Mouse (Mus musculus): ENCODE measurements at regions not wholly inside any gene's neighbourhood (a gene's known extent, or its start where the extent isn't known, plus 50 kb on each side); places are given as distances from the start of the nearest gene placed in this dataset.

DNA sequence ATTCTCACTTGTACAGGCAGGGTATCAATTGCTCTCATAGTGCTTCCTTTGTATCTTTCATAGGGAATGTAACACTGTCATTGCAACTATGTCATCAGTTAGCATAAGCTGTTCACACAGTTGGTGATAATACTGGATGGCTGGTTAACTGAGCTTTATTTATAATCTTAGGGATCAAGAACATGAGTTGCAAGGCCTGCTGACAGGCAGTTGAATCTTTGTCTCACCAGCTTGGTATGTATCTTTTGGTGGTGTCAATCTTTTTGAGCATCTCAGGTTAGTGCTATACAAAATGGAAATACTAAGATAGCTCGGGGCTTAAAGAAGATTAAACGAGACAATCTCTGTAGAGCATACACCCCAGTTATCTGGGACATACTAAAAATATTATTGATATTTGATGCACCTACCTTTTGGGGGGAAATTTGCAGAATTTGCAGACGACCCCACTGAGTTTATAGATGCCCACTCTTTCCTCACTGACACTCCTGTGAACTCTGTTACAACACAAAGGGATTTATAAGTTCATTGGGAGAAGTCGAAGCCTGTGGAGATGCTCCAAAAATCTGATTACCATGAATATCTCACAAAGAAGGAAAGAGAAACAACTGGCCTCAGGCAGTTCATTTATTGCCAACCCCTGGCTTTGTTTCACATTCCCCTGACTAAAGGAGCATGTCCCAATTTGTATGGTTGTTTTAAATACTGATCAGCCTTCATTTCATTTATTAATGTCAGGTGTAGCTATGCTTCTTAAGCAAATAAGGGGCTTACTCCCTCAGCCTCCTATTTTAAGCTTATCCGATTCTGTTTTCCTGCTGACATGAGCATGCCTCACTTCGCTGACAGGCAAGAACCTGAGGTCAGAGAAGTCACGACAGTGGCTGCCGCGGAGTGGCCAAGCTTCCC, 193.5 kb downstream of the Fndc1 start:
- no peak for DNase-seq (ENCODE audit: low read depth, low spot score)

DNA sequence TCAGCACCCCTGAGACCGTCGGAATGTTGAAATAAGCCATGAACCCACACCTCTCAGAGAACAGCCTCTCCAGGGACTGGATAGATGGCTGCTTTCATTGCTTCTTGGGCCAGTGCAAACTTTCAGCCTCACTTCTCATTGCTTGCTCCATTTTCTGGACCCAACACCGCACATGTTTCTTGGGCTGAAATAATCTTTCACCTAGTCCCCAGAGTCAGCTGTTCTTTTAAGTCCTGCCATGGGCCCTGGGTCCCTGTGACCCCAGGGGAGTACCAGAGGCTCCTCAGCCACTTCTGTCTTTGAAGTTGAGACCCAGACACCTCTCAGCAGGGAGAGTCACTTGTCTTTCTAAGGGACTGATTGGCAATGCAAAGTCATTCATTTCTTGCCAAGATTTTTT, 201.4 kb downstream of the Fndc1 start:
- DNase-seq (ENCODE audit: low read depth, low spot score) = no peak

DNA sequence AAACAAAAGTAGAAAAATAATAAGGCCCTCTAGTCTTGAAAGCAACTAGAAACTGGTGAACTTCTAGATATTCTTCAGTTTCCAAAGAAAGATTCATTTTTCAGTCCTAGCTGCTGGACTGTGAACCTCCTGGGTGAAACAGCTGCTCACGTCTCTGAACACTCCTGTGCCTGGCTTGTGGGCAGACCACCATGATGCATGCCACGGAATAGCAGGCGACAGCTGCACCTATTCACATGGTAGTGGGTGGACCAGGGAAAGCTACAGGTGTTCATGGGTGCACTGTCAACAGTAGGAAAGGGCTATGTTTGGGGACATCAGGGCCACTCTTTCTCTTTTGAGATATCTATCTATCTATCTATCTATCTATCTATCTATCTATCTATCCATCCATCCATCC, 203.7 kb downstream of the Fndc1 start:
- no peak for DNase-seq (ENCODE audit: low read depth, low spot score)

DNA sequence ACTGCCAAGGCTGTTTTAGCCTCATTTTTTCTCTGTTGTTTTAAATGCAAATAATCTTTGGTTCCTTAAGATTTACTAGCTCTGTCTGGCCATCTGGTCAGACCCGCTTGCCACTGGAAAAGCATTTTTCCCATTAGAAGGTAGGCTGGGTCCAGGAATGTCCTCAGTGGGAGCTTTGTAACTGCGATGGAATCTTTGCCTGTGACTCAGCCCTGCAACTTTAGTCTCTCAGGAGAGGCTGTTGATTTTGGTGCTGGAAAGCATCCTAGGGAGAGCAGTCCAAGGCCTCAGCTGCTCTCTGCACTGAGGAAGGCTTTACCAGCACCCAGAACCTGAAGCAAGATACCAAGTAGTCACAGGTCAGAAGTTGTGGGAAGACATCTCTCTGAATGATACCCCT, 205.8 kb downstream of the Fndc1 start:
- DNase-seq (ENCODE audit: low read depth, low spot score) = no peak

DNA sequence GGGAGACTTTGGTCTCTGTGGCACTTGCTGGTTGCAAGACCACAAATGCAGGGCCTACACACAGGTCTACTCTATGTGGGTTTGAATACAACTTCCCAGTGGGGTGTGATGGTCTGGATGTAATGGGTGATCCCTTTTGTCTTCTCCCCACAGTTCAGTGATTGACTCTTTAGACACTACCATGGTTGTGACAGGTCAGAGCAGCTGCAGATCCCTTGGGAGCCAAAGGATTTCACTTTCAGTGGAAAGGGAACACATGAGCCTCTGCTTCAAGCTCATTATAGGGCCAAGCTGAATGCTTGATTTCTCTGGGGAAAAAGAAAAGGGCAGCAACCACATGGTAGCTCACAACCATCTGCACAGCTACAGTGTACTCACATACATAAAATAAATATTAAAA, 206.9 kb downstream of the Fndc1 start:
- no peak for DNase-seq (ENCODE audit: low read depth, low spot score)

DNA sequence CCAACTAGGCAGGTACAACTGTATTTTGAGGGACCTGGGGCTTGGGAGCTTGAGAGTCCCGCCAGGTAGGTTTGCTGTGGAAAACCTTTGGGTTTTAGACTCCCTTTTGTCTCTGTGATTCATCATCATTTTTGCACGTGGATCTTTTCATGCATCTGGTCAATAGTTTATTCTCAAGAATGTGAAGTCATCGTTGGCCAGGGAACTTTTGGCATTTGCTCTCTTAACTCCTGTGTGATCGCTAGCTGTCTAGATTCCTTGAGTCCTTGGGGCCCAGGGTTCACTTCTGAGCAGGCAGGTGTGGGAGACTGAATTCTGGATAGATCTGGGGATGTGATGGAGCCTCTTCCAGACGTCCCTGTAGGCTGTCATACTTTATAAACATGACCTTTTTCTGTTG, 207.5 kb downstream of the Fndc1 start:
- no peak for DNase-seq (ENCODE audit: low read depth, low spot score)

DNA sequence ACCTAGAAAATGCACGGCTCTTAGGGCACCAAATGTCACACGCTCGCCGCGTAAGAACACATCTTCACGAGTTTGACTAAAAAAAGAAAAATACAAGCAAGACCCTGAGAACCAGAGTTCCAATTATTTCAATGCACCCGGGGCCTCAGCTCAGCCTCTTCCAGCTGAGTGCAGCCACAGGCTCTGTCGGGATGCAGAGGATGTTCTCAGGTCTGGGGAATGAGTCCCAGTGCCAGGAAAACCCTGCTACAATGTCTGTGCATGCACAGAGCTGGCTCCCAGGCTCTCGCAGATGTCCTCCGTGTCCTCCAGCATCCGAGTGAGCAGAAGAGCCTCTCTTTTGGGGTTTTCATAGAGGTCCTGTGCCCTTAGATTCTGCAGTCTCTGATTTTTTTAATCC, 219.1 kb downstream of the Fndc1 start:
- DNase-seq (ENCODE audit: low read depth, low spot score) = no peak

DNA sequence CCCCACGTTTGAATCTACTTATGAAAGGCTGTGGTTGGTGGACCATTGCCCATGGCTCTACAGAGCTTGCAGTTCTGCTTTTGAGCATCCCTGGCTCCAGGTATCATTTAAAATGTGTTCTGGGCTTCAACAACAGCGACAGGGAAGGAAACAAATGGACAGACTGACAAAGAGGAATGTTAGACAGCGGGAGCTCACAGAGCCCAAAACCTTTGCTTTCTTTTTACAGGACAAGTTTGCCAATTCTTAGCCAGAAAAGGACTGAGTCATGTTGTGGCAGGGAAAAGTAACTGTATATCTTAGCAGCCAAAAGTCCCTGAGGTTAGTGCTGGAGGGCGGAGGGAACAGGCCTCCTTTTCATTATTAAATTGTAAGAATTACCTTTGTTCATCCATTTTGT, 219.7 kb downstream of the Fndc1 start:
- no peak for DNase-seq (ENCODE audit: low read depth, low spot score)

DNA sequence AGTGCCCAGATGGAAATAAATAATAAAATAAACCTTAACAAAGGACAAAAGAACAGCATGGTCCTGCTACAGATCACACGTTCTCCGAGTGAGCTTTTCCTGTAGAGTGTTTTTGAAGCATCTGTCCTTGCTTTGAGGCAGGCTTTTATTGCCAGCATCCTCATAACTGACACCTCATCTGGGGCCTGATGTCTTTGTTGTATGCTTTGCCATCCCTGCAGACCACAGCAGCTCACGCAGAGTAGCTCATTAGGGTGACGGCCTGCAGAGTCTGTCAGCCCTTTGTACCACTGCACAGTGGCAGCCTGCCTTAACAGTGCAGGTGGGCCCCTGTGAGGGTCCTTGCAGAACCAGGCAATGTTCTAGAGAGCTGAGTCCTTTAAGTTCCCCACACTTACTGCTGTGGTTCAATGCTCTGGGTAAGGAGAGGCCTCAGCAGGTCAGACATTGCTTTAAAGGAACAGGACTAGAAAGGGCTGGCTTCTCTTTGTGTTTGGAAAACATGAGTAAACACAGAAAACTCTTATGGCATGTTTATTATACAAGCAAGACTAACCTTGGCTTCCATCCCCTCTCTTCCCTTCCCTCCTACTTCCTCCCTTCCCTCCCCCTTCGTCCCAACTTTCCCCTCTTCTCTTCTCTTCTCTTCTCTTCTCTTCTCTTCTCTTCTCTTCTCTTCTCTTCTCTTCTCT, 219.7 kb upstream of the Unc93a2 start:
- no peak for DNase-seq (ENCODE audit: low read depth, low spot score)

DNA sequence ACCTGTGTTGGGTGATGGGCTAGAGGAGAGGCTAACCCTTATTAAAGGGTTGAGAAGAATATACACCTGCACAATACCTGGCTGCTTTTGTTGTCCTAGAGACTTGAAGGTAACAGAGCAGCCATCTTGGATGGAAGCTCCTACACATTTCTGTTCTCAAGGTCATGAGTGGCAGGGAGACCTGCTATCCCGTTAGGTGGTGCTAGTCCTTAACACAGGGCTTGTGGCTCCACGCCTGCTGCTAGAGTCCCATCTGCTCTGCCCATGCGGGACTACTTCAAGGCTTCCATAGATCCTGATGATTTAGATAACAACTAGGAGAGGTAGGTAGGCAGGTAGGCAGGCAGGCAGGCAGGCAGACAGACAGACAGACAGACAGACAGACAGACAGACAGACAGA, 218.8 kb upstream of the Unc93a2 start:
- peak; percentile 8 for DNase-seq (ENCODE audit: low read depth, low spot score)

DNA sequence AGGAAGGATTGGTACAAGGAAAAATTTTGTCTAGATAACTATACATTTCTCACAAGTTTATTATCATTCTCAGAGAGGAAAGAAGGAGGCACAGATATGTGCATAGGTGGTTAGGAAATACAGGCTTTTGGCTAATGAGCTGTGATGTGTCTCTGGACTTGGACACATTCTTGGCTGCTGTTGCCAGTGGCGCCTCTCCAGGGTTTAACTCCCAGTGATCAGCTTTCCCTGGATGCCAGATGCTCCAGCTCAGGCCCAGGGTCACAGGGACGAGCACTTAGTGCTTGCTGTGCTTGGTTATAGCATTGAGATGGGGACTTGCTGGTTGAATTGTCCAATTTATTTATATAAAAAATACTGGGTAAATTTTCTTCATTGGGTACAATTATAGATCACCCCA, 215.3 kb upstream of the Unc93a2 start:
- DNase-seq (ENCODE audit: low read depth, low spot score) = no peak

DNA sequence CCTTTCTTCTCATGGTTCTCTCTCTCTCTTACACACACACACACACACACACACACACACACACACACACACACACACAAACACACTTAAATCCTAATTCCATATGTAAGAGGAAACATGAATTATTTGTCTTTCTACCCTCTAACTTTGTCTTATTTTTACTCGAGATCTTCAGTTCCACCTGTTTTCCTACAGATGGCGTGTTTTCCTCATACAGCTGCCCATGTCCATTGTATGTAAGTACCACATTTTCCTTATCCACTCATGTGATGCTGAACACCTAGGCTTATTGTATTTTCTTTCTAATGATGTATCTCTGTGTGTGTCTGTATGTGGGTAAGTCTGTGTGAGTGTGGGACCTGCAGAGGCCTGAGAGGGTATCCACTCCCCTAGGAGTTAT, 212.2 kb upstream of the Unc93a2 start:
- no peak for DNase-seq (ENCODE audit: low read depth, low spot score)

DNA sequence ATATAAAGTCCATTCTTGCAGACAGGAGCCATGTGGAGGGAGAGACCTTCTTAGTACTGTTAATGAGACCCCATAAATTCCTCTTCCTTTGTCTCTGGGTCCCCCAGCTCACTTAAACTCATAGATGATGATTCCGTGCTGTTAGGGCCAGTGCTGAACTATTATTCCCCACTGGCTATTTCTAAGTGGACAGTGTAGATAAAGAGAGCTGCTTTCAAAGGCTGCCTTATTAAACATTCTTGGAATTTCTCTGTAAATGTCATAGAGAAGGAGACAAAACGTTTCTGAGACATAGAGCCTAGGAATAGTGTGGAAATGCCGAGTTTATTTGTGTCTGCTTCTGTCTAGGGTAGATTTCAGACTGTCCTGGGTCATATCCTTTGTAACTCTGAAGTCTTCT, 209.5 kb upstream of the Unc93a2 start:
- no peak for DNase-seq (ENCODE audit: low read depth, low spot score)

DNA sequence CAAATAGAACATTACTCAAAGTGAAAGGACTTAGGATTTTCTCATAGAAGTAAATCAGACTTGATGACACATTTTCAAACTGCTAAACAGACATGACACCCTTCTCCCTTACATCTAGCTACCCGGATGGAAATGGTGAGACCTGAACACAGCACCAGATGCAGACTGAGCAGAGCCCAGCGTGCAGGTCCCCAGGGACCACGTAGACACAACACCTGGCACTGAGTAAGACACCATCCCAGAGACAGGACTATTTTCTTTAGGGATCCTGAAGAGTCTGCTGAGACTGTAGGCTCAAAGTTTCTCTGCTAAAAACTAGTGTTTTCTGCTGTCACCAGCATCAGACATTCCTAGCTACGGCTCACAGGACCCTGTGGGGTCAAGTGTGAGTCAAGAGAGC, 207.2 kb upstream of the Unc93a2 start:
- DNase-seq (ENCODE audit: low read depth, low spot score) = no peak

DNA sequence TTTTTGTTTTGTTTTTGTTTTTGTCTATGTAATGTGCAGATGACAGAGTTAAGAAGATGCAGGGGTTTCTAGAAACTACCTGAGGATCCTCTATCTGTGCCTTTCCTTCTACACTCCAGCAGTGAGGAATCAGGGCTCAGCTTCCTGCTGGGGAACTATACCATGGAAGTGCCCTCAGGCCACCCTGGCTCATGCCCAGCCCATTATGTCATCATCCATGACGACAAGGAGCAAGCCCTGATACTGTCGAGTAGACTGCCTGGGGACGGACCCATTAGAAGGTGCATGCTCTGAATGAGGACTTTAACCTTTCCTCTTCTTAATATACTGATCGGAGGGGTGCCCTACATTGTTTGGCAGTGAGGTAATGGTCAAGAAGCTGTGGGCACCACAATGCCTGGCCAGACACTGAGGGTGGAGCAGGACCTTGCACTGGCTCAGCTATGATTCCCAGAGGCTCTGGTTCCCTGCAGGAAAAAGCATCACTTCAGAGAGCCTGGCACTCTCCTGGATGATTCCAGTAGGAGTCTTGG, 197.7 kb upstream of the Unc93a2 start:
- DNase-seq (ENCODE audit: low read depth, low spot score) = no peak

DNA sequence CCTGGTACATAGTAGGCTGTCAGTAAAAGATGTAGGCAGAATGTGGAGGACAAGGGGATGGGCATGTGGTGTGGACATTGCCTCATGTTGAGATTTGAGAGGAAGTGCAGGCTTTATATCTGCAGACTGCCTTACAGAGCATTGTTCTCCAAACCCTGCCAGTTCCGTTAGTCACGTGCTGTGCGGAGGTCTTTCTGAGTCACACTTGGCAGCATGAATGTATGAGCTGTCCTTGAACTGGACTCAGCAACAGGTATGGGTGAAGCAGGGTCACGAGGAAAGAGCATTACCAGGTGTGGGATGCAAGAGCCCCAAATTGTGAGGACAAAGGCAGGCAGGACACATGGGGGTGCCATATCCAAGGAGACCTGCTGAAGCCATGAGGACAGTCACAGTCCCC, 193.8 kb upstream of the Unc93a2 start:
- no peak for DNase-seq (ENCODE audit: low read depth, low spot score)

DNA sequence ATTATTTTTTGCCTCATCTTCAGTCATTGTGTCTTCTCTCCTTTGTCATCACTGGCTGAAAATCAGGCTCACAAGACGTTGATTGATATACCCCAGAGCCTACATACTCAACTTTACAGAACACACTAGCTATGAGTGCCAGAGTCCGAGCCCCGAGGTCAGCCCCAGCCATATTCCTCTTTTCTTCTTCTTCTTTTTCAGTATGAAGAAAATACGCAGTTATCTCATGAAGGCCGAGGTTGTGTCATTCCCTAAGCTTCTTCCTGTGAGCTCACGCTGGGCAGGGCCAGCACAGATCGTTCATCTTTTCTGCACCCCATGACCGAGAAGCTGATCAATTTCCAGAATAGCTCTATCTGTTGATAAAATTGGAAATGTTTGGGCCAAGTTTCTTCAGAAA, 192.7 kb upstream of the Unc93a2 start:
- no peak for DNase-seq (ENCODE audit: low read depth, low spot score)

DNA sequence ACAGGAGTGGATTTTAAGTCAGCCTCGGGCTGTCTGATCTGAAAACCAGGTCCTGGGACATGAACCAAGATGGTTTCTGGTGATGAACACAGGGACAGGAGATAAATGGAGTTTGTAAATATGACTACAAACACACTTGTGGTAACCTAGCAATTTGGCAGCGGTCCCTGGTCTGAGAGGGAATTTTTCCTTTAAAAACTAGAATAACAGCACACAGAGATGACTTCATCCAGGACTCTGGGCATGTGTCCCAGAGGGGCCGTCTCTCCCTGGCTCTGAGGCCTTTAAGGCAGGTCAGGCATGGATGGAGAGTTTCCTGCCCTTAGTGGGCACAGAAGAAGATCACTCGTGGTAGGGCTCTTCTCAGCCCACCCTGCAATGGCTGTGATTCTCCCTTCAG, 192.0 kb upstream of the Unc93a2 start:
- no peak for DNase-seq (ENCODE audit: low read depth, low spot score)

DNA sequence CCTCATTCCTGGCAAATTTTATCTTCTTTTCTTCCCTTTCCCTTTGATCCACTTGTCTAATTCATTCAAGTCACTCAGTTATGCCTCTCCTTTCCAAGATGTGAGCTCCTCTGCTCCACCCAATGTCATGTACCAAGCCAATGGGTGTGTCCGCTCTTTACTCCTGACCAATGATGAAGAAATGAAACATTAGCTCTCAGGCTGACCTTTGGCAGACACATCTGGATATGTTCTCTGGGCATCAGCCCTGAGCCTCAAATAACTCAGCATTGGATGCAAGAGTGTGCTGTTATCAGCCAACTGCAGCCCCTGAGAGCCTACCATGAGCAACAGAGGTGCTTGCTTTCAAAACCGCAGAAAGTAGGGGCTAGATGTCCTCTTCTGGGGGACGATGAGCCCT, 186.2 kb upstream of the Unc93a2 start:
- DNase-seq (ENCODE audit: low read depth, low spot score) = no peak

DNA sequence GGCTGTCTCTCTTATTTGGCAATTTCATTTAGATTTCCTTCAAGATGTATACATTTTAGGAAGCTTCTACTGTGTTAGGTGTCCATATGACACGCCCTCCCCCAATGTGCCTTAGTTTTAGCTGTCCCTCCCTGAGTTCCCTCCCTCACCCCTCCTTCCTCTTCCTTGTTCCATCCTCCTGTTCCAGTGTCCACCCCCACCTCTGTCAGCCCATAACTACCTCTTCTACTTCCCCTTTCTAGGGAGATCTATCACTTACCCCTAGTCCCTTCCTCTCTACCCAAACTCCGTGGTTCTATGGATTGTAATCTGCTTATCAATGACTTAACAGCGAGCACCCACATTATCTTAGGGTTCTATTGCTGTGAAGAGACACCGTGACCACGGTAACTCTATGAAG, 183.2 kb upstream of the Unc93a2 start:
- no peak for DNase-seq (ENCODE audit: low read depth, low spot score)

DNA sequence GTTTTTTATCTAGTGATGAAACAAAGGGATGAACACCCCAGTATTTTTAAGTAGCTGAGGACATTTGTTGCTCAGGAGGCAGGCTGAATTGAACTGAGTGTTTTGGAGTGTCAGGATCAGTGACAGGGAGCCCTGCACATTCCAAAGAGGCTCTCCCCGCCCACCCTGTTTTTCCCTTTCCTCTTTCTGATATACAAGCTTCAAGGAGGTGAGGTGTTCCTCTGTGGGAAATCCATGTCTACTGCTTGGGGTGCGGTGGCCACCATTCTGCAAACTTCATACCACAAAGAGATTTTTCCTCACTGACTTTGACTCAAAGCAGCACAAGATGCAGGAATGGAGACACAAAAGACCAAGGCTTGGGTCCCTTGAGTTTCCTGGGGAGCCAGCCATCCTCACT, 180.5 kb upstream of the Unc93a2 start:
- DNase-seq (ENCODE audit: low read depth, low spot score) = no peak

DNA sequence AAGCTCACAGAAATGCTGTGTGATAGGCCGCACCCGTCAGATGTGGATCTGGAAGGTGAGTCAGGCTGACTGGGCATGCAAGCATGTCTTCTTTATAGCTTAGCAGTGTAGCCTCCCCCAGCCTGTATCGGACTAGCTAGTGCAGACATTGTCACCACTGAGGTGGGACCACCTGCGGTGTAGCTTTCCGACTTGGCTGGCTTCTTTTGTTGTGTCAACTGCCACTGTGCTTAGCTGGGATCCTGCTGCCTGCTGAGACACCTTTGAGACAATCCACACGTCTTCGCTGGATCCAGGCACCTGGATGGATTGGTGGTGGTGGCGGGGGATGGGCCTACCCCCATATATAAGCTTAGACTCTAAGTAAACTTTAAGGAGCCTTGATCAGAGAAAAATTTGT, 177.7 kb upstream of the Unc93a2 start:
- peak; percentile 82 for DNase-seq (ENCODE audit: low read depth, low spot score)

DNA sequence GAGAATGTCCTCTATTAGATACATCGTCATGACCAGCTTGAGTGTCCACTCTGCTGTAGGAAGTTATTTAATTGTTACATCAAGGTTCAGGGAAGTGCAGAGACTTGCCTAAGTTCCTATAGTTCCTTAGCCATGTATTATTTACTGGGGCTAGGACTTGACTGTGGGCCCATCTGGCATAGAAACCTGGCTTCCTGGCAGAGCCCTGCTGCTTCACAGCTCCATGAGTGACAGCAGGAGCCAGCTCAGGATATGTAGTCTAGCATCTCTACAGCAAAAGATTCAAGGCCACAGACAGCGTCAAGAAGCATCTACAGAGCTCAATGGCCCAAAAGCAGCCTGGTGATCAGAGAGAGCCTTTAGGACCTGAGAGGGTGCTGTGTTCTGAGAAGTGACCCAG, 163.2 kb upstream of the Unc93a2 start:
- DNase-seq (ENCODE audit: low read depth, low spot score) = no peak
